Mouse (Mus musculus): ENCODE results near the gene St7.

- TF ChIP-seq CTCF (IDR thresholded peaks at IDR 0.05; ENCODE audit: extremely low read depth, insufficient read depth, insufficient read length, insufficient replicate concordance), result no peak
- TF ChIP-seq POLR2A (IDR thresholded peaks at IDR 0.05; ENCODE audit: low read depth, low read length), result no peak
Observed at GRCm38 (mm10) chr6:17823614-17824013, 130.9 kb downstream of the St7 start.
